In the genomic region with DNA sequence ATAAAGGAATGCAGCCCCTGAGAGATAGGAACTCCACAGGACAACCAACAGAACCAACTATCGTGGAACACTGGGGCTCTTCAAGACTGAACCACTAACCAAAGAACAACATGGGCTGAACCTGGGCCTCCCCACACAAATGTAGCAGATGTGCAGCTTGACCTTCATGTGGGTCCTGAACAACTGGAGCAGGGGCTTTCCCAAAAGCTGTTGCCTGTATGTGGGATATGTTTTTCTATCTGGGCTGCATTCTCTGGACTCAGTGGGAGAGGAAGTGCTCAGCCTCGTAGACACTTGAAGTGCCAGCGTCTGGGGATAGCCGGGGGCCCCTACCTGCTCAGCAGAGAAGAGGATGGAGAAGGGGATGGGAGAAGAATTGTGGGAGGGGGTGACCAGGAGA, we compare ENCODE assay signal across 16 mouse cellular contexts.
"Had no signal": no experiment of that assay in that cellular context is flagged by ENCODE, and none has a peak within 500 bp of the region (broad histone marks: within the 10 kb centered on the region; RNA-seq: fewer than 3 reads in every experiment).

No protein-coding gene starts in this region.

- H3K4me2 ChIP-seq: neural tube, embryonic 13.5 days; neural tube, embryonic 15.5 days; stomach, embryonic 15.5 days had no signal

- H3K4me3 ChIP-seq: neural tube, embryonic 13.5 days; neural tube, embryonic 15.5 days; stomach, embryonic 15.5 days had no signal

- DNase-seq: retina, postnatal 1 day; right cerebral cortex, adult 18-20 months; right cerebral cortex, postnatal 14 days; right cerebral cortex, postnatal 25 days; right cerebral cortex, postnatal 4 days; spleen, adult 18-20 months; thymus, adult 18-20 months; thymus, adult 2 months; thymus, postnatal 14 days; thymus, postnatal 25 days; thymus, postnatal 36 days; thymus, postnatal 4 days had no signal

- H3K27me3 ChIP-seq: neural tube, embryonic 13.5 days; neural tube, embryonic 15.5 days; stomach, embryonic 15.5 days had no signal

- H3K4me1 ChIP-seq: neural tube, embryonic 13.5 days; neural tube, embryonic 15.5 days; stomach, embryonic 15.5 days had no signal

- H3K36me3 ChIP-seq: neural tube, embryonic 13.5 days; neural tube, embryonic 15.5 days; stomach, embryonic 15.5 days had no signal

- H3K27ac ChIP-seq: neural tube, embryonic 13.5 days; neural tube, embryonic 15.5 days; stomach, embryonic 15.5 days; stomach, postnatal 0 days had no signal

- H3K9ac ChIP-seq: neural tube, embryonic 13.5 days; neural tube, embryonic 15.5 days; stomach, embryonic 15.5 days had no signal

- H3K9me3 ChIP-seq: neural tube, embryonic 13.5 days; neural tube, embryonic 15.5 days; stomach, embryonic 15.5 days had no signal
